Mouse (Mus musculus) testis, adult 2 months (tissue): ENCODE measurements around the gene Astn2. TPM values are rescaled to one million over a fixed set of nuclear protein-coding genes. Genes with fewer than 3 reads are reported as not detected.

Experiments used
- H3K27ac ChIP-seq: fragments of 200-500 bp; 2 replicates; pipeline ENCODE4 v1.5.1; 2012; ENCODE audit warnings: low read depth, low read length; ENCODE audit not compliant: control insufficient read depth, insufficient read depth
- H3K27me3 ChIP-seq: fragments of 200-500 bp; 2 replicates; pipeline ENCODE4 v1.6.1; 2012; ENCODE audit warnings: mild to moderate bottlenecking, low read length, moderate library complexity; ENCODE audit not compliant: control insufficient read depth, insufficient read depth
- H3K36me3 ChIP-seq: fragments of 200-500 bp; 2 replicates; pipeline ENCODE4 v1.6.1; 2012; ENCODE audit warnings: mild to moderate bottlenecking, low read length; ENCODE audit not compliant: control insufficient read depth, insufficient read depth
- H3K4me1 ChIP-seq: fragments of 200-500 bp; 2 replicates; pipeline ENCODE4 v1.6.1; 2012; ENCODE audit warnings: low read length; ENCODE audit not compliant: control insufficient read depth, insufficient read depth
- H3K4me3 ChIP-seq: fragments of 200-500 bp; 2 replicates; pipeline ENCODE4 v1.5.1; 2012; ENCODE audit warnings: low read depth, mild to moderate bottlenecking, low read length, moderate library complexity, mixed read lengths; ENCODE audit not compliant: control insufficient read depth
- CTCF ChIP-seq: fragments of 200-500 bp; IDR thresholded peaks from 2 replicates; pipeline ENCODE4 v1.5.1; 2012; ENCODE audit warnings: low read depth, mild to moderate bottlenecking, inconsistent platforms, low read length, moderate library complexity; ENCODE audit not compliant: control insufficient read depth, insufficient read depth, insufficient replicate concordance
- POLR2A ChIP-seq: fragments of 200-500 bp; IDR thresholded peaks from 2 replicates; pipeline ENCODE4 v1.6.1; 2012; ENCODE audit warnings: low read depth, mild to moderate bottlenecking, inconsistent platforms, low read length, moderate library complexity; ENCODE audit not compliant: control insufficient read depth
- polyA plus RNA-seq: library from polyadenylated mRNA; depleted of rRNA; stranded (reverse); fragments of >200 nt; gene quantifications from 2 replicates; pipeline ENCODE4 v1.2.3, GENCODE M21; 2012

Astn2 gene
- polyA plus RNA-seq, 1 experiment = 0.20 TPM

DNA sequence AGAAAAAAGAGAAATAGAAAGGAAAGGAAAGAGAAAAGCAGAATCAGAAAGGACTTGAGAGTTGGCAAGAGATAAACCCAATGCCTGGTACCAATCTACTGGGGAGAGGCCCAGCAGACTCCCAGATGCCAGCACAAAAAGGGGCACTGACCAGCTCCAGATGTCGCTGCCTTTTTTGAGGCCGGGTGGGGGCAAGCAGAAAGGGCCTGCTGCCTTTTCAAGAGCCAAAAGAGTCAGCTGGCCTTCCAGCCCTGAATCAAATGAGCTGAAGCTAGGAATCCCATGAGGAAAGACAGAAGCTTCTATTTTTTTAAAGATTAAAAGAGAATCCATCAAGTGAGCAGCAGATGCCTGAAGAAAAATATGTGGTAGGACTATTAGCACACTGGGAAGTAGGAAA lies 873.5 kb downstream of the Astn2 start:
- Histone ChIP-seq H3K4me3 (no peak overlapping the region), H3K36me3 (no peaks in the 10 kb centered on the region), H3K27me3 (no peaks in the 10 kb centered on the region), H3K27ac (no peak overlapping the region), H3K4me1 (no peaks in the 10 kb centered on the region)
- TF ChIP-seq POLR2A = no peak
- TF ChIP-seq CTCF = no peak

DNA sequence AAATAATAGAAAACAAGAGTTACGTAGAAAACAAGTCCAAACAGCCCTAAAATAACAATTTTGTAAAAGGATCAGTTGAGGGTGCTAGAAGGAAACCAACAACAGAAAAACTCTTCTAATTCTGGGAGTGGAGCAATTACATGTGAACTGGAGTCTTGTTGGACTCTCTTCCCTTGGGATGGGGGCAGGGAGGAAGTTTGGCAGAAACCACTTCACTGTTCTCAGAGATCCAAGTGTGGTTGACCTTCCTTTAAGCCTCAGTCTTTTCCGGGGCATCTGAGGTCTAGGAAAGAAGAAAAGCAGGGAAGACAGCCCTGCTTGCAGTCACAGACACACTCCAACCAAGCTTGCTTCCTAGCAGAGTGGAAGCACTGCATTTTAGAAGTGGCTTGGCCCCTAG lies 896.3 kb downstream of the Astn2 start:
- H3K36me3 ChIP-seq = no peaks in the 10 kb centered on the region
- H3K4me1 ChIP-seq = no peaks in the 10 kb centered on the region
- H3K27me3 ChIP-seq = no peaks in the 10 kb centered on the region
- TF ChIP-seq POLR2A (no peak), CTCF (no peak)
- no peak overlapping the region for H3K4me3 ChIP-seq
- H3K27ac ChIP-seq = no peak overlapping the region

DNA sequence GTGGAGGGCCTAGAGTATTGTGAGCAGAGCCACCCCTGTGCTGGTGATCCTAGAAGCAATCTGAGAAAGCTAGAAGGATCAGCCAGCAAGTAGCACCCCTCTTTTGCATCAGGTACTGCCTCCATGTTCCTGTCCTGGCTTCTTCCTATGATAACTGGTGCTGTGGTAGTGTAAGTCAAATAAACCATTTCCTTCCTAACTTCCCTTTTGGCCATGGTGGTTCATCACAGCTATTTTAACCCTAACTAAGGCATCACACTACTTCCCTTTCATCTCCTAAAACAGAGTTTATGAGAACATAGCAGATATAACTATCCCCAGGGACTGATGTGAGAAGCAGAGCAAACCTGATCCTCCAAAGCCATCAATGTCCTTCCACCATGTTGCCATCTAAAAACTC lies 897.5 kb downstream of the Astn2 start:
- Histone ChIP-seq H3K36me3 (no peaks in the 10 kb centered on the region), H3K4me1 (no peaks in the 10 kb centered on the region), H3K4me3 (no peak overlapping the region), H3K27me3 (no peaks in the 10 kb centered on the region), H3K27ac (no peak overlapping the region)
- no peak for TF ChIP-seq POLR2A
- no peak for TF ChIP-seq CTCF

DNA sequence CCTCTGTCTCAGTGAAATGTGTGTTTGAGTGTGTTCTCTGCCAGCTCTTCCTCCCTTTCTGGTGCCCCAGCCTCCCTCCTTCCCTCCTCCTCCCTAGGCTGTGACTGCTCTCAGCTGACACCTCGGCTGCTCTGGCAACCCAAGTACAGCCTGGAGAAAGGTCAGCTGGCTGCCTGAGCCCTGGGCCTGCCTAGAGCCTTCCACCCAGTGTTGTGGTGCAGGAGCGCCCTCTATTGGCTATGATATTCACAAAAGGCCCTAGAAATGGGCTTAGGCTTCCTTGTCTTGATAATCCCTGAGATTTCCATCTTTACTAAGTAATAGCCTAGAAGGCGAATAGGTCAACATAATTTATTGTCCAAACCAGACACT lies 908.0 kb downstream of the Astn2 start:
- Histone ChIP-seq H3K4me1 (no peaks in the 10 kb centered on the region), H3K4me3 (no peak overlapping the region), H3K27ac (no peak overlapping the region), H3K27me3 (no peaks in the 10 kb centered on the region), H3K36me3 (no peaks in the 10 kb centered on the region)
- TF ChIP-seq POLR2A (no peak), CTCF (peak; percentile 71; the same call in 1 of the 2 replicates)

DNA sequence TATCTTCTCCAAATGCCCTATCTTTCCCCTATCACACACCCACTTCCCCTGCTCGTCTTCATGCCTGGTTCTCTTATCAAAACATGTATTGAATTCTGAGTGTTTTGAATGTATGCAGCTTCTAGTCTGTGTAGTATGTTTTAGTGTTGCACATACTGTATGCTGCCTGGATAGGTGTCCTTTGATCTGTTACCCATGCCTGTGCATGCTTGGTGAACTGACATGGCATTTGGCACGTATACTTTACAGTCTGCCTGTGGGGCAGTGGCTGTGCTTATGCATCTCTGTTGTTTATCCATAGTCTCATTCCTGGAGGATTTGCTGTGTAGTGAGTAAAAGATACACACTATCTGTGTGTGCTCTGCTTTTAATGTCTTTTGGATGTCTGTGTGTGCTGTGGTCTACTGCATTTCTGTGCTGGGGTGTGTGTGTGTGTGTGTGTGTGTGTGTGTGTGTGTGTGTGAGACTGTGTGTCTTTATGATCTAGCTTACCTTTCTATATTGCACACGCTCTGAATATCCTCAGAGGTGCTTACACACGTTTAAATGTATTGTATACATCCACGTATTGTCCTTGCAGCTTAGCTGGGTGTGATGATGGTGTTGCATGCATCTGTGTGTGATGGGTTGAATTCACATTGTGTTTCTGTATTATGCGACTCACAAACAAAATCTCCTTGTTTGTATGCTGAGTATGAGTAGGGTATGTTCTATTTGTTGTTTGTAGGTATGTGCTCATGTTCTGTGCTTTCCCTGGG lies 908.5 kb downstream of the Astn2 start:
- H3K27ac ChIP-seq = no peak overlapping the region
- H3K4me3 ChIP-seq = no peak overlapping the region
- no peak for TF ChIP-seq POLR2A
- TF ChIP-seq CTCF = no peak
- H3K27me3 ChIP-seq = no peaks in the 10 kb centered on the region
- no peaks in the 10 kb centered on the region for H3K36me3 ChIP-seq
- H3K4me1 ChIP-seq = no peaks in the 10 kb centered on the region

DNA sequence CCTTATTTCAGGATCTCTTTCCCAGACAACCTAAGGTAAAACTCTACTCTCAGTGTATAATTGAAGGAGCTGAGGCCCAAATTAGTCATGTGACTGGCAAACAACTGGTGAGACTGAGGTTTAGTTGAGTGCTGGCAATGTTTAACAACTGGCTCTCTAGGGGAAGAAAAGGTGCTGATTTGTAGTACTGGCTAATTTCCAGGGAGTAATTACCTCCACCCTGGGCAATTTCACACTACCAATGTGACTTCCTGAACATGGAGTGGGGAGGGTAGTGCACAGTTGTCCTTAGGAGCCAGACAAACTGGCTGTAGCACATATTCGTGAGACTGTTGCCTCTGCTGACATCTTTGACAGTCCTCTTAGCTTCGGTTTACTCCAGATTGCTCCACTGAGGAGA lies 912.9 kb downstream of the Astn2 start:
- TF ChIP-seq POLR2A = no peak
- no peak for TF ChIP-seq CTCF
- Histone ChIP-seq H3K27ac (no peak overlapping the region), H3K4me3 (no peak overlapping the region), H3K27me3 (no peaks in the 10 kb centered on the region), H3K36me3 (no peaks in the 10 kb centered on the region), H3K4me1 (no peaks in the 10 kb centered on the region)

DNA sequence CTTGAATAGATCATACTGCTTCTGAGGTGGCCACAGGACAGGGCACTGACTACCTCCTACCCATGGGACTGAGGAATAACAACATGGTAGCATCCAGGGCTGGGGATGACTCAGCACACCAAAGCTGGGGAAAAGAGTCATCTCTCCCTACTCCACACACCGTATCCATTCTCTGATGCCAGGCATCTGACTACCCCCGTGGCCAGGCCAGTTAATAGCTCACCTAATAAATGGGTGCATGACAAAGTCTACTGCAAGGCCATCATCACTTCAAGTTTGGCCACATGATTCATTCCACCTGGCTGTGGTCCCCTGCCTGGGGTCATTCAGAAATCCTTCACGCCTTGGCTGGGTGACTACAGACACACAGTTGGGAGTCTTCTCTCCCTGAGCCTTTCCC lies 914.7 kb downstream of the Astn2 start:
- Histone ChIP-seq H3K4me3 (no peak overlapping the region), H3K36me3 (no peaks in the 10 kb centered on the region), H3K27me3 (no peaks in the 10 kb centered on the region), H3K27ac (no peak overlapping the region), H3K4me1 (no peaks in the 10 kb centered on the region)
- TF ChIP-seq CTCF (no peak), POLR2A (no peak)
